Mouse (Mus musculus): ENCODE measurements at regions not wholly inside any gene's neighbourhood (a gene's known extent, or its start where the extent isn't known, plus 50 kb on each side); places are given as distances from the start of the nearest gene placed in this dataset.

DNA sequence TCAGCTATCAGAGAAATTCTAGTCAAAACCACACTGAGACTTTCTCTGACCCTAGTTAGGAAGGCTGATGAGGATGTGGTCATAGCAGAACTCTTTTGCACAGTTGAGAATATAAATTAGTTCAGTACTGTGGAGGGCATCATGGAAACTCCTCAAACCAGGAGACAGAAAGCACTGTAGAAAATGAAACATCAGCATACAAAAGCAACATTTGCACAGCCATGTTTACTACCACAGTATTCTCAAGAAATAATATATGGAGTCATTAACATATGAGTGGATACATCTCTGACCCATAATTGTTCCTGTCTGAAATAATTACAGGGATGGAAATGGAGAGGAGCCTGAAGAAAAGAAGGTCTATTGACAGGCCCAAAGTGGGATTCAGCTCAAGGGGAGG lies 683.6 kb upstream of the Adgrl2 start:
- ATAC-seq (replicated peaks; ENCODE audit: low FRiP score, poor library complexity, severe bottlenecking), result no peak

DNA sequence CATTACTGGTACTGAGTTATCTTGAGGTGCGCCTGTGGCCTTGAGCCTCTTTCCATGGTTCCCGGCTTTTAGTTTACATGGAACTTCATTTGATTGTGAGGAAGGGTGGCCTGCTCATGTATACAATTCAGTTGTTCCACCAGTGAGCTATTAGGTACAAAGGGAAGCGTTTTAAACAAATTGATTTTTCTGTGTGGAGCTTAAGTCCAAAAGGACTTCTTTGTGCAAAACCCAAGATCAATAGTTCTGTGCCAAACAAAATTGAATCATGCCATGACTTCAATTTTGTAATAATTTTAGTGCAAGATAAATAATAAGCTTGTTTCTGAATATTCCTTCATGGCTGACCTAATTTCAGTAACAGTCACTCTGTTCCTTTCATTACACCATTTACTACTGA lies 674.3 kb upstream of the Adgrl2 start:
- no peak for ATAC-seq (replicated peaks; ENCODE audit: low FRiP score, poor library complexity, severe bottlenecking)

DNA sequence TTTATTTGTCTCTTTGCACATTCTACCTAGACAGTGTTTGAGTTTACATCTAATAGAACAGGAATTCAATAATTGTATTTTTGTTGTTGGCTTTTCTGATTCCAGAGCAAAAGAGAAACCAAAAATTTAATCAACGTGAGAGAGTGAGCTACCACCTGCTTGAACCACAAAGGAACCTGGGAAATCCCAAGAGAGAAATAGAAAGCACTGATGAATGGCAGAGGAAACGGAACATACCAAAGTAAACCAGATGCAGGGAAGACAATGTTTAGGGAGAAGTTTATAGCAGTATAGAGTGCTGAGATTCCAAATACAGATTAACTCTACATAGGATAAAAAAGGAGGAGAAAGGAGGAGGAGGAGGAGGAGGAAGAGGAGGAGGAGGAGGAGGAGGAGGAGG lies 648.0 kb upstream of the Adgrl2 start:
- ATAC-seq (replicated peaks; ENCODE audit: low FRiP score, poor library complexity, severe bottlenecking), result no peak

DNA sequence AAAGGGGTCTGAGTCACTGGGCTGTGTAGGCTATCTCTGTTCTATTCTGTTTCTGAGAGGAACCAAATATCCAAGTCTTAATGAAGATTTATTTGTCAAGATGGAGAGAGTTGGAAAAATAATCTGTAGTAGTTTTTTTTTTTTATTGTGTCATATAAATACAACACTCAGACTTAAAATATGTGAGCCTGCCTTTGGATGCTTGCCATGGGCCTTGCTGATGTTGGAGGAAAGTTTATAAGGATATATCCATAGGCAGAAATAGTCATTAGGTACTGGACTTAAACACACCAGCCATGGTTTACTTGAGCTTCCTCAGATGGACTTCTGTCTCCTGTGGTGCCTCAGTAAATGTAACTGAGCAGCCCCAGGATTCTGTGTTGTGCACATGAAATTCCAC lies 635.8 kb upstream of the Adgrl2 start:
- no peak for ATAC-seq (replicated peaks; ENCODE audit: low FRiP score, poor library complexity, severe bottlenecking)

DNA sequence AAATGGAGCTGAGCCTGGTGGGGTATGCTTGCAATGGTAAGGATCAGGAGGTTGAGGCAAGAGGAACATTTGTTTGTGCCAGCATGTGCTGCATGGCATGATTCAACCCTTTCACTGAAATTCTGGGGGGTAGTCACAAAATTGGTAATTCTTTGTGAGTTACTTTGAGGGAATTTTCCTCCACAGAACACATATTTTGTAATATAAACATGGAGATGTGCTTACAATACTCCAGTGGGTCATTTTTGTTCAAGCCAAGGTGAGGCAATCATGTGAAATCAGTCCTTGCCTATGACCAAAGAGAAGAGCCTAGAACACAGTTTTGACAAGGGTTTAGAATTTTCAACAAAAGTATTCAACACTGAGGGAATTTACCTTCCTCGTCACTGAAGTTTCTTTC lies 635.1 kb upstream of the Adgrl2 start:
- no peak for ATAC-seq (replicated peaks; ENCODE audit: low FRiP score, poor library complexity, severe bottlenecking)

DNA sequence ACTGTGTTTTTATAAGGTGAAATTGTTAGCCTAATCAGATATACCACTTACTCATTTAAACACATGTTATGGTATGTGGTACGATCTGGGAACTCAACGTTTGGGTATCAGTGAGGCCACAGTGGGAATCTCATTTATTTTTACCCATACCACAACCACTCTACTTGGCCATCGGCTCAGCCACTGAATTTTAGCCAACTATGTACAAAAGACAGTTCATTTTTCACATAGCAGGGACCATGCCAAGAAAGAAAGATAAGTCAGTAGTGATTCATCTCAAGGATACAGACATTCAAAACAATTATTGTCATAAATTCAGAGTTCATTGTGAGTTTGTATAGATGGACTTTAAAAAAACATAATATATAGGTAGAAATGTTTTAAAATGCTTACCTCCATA lies 634.7 kb upstream of the Adgrl2 start:
- no peak for ATAC-seq (replicated peaks; ENCODE audit: low FRiP score, poor library complexity, severe bottlenecking)

DNA sequence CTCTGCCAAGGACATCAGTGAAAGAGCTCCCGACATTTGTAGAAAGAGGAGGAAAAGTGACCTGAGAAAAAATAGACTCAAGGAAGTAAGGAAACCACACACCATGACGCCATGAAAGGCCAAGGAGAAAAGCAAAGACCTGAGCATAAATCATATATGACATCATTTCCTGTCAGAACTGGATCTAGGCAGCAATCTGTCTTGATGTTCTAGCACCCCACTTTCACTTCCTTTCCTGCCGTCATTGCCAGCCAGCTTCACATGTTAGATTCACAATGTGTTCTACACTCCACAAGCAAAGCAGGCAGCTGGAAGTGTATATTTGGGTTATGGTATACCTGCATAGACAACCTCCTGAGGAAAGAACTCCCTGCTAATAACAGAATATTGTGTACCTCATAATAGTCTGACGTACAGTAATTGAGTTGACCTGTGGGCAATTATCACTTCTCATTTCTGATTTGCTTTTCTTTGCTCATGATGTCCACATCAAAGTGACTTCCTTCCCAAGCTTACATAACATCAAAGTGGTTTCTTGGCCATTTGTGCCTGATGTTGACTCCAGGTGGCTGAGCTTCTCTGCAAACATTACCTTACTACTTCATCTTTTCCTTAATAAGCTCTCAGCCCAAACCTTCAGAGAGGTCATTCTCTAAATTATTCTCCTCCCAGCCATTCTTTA lies 633.6 kb upstream of the Adgrl2 start:
- ATAC-seq (replicated peaks; ENCODE audit: low FRiP score, poor library complexity, severe bottlenecking), result no peak

DNA sequence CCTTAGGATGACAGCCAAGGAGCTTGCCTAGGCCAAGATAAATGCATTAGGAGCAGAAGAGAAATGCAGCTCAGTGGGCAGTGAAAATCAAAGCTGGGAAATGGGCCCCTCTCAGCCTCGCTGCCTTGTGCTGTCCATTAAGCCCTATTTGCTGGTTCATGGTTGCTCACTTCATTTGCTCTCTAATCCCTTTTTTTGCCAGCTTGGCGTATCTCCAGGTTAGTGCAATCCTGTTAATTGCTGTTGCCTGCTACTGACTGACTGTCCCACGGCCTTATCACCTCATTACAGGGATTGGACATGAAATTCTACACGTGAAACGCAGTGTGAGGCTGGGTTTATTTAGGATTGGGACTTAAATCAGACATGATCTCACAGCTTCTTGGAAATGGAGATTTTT lies 613.5 kb upstream of the Adgrl2 start:
- no peak for ATAC-seq (replicated peaks; ENCODE audit: low FRiP score, poor library complexity, severe bottlenecking)

DNA sequence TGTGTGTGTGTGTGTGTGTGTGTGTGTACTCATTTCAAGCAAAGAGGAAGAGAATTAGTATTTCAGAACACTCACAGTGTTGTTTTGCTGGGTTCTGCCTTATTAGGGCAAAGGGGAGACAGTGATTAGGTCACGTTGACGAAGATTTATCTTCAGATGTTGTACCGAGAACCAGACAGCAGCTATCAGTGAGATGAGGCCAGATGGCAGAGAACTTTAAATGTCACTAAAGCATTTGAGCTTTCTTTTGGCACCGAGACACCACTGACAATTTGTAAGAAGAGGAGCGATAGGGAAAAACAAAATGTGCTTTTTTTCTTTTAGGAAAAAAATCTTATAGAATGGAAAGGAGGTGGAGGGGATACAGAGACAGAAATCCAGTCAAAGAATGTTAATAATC lies 610.9 kb upstream of the Adgrl2 start:
- no peak for ATAC-seq (replicated peaks; ENCODE audit: low FRiP score, poor library complexity, severe bottlenecking)

DNA sequence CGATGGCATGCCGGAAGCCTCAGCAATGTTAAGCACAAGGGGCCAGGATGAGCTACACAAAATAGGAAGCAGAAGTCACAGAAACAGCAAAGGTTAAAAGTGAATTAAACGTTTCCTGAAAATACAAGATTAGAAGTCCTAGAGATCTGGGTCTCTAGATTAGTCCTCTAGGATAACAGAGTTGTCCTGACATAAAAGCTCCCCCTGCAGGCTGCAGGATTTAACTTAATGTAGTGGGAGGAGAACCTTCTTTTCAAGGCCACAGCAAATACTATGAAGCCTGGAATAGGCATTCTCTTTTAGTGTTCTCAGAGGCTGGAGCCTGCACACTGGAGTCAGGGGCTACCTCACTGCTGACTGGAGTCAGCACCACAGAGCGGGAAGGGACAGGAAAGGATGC lies 604.1 kb upstream of the Adgrl2 start:
- no peak for ATAC-seq (replicated peaks; ENCODE audit: low FRiP score, poor library complexity, severe bottlenecking)

DNA sequence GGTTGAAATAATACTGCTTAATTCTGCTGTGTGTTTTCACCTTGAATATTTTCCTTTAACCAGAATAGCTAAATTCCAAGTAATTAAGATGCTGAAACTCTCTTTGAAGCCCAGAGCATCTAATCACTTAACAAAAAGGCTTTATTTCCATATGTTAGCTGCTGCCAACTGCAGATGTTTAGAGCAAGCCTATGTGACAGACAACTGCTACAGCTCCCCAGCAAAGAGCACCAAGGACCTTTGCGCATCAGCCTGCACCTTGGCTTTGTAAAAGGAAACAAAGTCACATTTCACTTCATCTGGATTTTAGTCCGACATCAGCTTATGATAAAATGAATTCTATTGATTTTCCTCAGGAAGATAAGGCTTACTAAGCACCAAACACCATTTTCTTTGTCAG lies 595.4 kb upstream of the Adgrl2 start:
- ATAC-seq (replicated peaks; ENCODE audit: low FRiP score, poor library complexity, severe bottlenecking), result no peak

DNA sequence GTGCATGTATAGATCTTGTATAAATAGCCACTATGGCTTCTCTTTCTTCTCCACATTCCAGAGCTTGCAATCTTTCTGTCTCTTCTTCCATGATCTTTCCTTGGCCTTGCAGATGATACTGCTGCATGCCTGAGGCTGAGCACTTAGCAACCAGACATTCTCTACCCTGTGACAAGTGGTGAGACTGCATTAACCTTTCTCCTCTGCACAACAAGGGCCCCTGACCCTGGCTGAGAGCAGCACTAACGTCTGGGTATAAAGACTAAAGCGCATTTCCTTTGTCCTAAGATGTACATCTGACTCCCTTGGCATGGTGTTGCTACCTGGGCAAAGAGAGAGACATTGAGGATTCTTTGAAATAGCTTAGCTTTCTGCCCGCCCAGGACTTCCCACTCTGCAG lies 590.8 kb upstream of the Adgrl2 start:
- ATAC-seq (replicated peaks; ENCODE audit: low FRiP score, poor library complexity, severe bottlenecking), result no peak

DNA sequence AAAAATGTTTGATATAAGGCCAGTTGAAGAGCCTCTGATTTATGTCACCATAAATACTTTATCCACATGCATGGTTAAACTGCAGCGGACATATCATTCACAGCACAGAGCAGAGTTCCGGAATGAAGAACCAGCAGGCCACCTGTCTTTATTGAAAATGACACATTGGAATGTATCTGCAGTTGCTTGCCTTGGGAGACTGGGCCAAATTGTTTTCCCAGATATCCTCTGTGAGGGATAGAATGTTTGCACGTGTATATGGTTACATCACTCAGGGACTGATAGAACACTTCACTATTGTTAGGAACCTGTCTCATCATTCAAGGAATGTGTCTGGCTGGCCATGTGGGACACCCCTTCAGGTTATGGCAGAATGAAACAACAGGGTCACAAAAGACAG lies 585.3 kb upstream of the Adgrl2 start:
- no peak for ATAC-seq (replicated peaks; ENCODE audit: low FRiP score, poor library complexity, severe bottlenecking)

DNA sequence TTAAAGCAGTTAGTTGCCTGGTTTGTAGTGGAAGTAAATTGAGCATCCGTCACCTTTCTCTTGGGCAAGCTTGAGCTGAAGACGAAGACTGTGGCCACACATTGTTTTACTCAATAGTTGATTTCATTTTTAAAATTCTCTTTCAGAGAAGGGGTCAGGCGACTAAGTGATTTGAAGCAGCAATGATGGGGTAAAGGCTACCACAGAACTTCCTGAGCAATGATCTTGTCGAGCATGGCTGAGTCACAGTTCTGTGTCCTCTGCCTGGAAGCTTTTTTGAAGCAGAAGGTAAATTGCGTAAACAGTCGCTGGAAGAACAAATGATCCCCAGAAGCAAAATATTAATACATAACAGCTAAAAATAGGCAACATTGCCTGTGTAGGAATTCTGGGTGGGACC lies 576.5 kb upstream of the Adgrl2 start:
- ATAC-seq (replicated peaks; ENCODE audit: low FRiP score, poor library complexity, severe bottlenecking), result no peak

DNA sequence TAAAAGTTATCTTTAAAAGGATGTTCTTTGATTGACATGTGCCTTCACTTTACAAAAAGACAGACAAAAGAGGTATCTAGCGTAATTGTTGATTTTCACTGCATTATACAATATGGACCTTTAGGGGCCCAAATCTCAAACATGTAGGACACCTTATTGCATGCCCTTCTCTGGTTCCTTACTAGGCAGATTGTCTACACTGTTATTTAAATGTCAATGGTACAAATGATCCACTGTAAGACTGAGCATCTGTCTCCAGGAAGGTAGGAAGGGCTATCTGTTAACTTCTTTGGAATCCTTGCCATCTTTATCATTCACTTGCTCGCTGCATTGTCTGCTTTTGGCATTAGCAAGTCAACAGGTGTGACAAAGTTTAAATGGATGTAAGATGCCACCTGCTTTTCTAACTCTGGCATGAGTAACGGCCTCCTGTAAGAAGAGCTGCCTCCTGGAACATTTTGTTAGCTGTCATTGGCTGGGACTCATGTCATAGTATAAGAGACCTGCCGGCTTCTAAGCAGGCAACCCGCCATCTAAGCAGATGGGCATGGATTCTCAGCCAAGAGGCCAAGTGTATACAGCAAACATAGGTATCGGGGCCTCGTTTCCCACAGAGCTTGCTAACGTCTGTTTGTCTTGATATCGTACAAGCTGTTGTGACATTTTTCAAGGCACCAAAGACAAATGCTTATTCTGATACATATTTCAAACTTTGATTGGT lies 560.0 kb upstream of the Adgrl2 start:
- ATAC-seq (replicated peaks; ENCODE audit: low FRiP score, poor library complexity, severe bottlenecking), result no peak

DNA sequence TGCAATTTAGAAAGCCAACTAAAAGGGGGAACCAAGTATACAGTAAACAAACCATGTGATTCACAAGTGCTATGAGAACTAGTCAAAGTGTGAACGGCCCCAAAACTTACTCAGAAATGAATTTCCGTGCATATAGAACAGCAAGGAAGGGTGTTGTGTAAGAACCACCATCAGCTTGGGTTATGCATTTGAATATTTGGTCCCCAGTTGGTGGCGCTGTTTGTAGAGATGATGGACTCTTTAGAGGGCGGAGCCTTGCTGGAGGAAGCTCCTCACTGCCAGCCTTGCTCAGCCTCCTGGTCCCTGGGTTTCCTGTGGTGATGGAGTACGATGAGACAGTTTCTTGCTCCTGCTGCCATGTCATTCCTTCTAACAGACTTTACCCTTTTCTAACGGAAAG lies 556.7 kb upstream of the Adgrl2 start:
- no peak for ATAC-seq (replicated peaks; ENCODE audit: low FRiP score, poor library complexity, severe bottlenecking)

DNA sequence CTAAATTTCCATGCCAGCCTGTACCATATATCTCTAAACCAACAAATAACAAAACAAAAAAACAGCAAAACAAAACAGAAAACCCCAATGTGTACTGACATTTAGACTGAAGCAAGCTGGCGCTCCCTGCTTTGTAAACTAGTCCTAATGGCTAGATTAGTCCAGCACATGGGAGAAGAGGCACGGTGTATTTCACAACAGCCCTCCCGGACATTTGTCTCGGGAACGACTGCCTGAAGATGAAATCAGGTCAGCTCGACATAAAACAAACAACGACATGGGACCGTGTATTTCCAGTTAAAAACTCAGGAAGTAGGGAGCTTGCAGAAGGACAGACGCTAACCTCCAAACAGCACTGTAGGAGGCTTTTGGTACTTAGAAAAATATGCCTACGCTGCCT lies 555.9 kb upstream of the Adgrl2 start:
- no peak for ATAC-seq (replicated peaks; ENCODE audit: low FRiP score, poor library complexity, severe bottlenecking)

DNA sequence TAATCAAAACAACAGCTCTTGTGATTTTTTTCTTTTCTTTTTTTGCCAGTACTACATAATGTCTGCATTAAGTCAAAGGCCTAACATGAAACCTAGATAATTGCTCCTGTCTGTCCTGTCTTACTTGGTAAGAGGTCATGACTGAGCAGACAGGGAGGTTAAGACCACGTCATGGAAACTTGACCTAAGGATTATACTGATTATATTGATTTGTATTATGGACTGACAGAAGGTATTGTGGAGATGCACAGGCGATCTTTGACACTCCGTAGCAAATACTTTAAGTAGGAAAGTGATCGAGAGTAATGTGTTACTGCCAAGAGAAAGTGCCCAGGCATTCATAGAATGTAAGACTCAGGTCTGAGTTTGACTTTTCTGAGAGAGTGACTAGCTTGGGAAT lies 543.8 kb upstream of the Adgrl2 start:
- ATAC-seq (replicated peaks; ENCODE audit: low FRiP score, poor library complexity, severe bottlenecking), result no peak

DNA sequence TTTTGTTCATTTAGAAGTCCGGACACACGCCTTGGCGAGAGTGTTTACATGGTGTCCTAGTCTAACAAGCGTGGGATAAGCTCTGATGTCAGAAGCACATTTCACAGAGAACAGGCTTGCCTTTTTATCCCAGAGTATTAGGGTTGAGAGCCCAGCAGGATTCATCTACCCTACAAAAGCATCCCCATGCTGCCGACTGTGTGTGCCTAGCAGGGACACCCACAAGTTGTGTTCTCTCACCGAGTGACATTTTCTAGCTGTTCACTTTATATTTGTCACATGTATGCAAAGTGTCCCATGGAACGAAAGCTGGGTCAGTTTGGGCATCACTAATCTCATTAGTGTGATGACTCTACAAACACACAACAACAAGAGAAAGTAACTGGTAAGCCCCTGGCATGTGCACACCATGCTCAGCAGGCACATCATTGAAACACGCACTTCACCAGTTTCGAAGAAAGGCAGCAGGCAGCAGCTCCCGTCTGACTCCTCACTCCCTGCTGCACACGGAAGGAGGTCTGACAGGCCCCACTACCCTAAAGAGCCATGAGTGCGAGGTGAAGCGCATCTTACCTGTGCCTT lies 539.8 kb upstream of the Adgrl2 start:
- ATAC-seq (replicated peaks; ENCODE audit: low FRiP score, poor library complexity, severe bottlenecking), result no peak

DNA sequence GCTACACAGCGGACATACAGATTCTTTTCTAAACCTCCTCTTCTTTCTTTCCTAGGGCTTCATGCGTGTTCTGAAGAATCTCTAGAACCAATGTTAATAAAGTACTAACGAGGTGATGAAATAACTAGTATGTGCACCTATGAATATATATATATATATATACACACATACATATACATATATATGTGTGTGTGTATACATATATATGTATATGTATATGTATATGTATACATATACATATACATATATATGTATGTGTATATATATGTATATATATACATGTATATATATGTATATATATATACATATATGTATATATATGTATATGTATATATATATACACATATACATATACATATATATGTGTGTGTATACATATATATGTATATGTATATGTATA lies 536.2 kb upstream of the Adgrl2 start:
- no peak for ATAC-seq (replicated peaks; ENCODE audit: low FRiP score, poor library complexity, severe bottlenecking)

DNA sequence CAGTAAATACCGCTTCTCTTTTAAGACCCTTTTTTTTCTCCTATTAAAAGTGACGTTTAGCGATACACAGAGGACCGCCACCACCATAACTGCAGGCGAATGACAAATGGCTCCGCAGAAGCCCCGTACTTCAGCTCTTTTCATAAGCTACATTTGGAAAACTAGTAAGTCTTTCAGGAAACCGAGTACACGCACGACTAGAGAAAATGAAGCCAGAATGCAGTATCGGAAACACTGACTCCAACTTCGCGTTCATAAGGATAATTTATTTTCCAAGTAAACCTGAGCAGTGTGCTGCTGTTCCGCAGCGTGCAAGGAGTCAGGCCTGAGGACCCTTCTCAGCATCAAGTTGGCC lies 529.2 kb upstream of the Adgrl2 start:
- ATAC-seq (replicated peaks; ENCODE audit: low FRiP score, poor library complexity, severe bottlenecking), result no peak

Data from erythroid progenitor cell, adult 5-6 weeks (primary cell).